Mouse (Mus musculus) limb, embryonic 15.5 days (tissue): ENCODE measurements around the gene Cyp2t4. TPM values are rescaled to one million over a fixed set of nuclear protein-coding genes. Genes with fewer than 3 reads are reported as not detected.

Experiments used
- ATAC-seq: fragments of 200-750 bp; cut with Nextera tagmentation; 2 replicates; pipeline ENCODE4 v1.8.0; 2017; ENCODE audit warnings: low read depth, moderate TSS enrichment; ENCODE audit not compliant: insufficient number of reproducible peaks, low FRiP score, low TSS enrichment
- H3K27ac ChIP-seq: fragments of 300-500 bp; sonication (generic); 2 replicates; pipeline ENCODE4 v1.5.1; 2015; ENCODE audit warnings: moderate library complexity, mild to moderate bottlenecking, inconsistent platforms
- H3K27me3 ChIP-seq: fragments of 300-500 bp; sonication (generic); 2 replicates; pipeline ENCODE4 v1.6.1; 2015; ENCODE audit warnings: inconsistent platforms
- H3K36me3 ChIP-seq: fragments of 300-500 bp; sonication (generic); 2 replicates; pipeline ENCODE4 v1.6.1; 2015; ENCODE audit warnings: inconsistent platforms
- H3K4me1 ChIP-seq: fragments of 300-500 bp; sonication (generic); 2 replicates; pipeline ENCODE4 v1.6.1; 2015; ENCODE audit warnings: inconsistent platforms
- H3K4me2 ChIP-seq: fragments of 300-500 bp; sonication (generic); 2 replicates; pipeline ENCODE4 v1.6.1; 2015; ENCODE audit warnings: mild to moderate bottlenecking, inconsistent platforms
- H3K4me3 ChIP-seq: fragments of 300-500 bp; sonication (generic); 2 replicates; pipeline ENCODE4 v1.5.1; 2015; ENCODE audit warnings: mild to moderate bottlenecking, inconsistent platforms
- H3K9ac ChIP-seq: fragments of 300-500 bp; sonication (generic); 2 replicates; pipeline ENCODE4 v1.6.1; 2015; ENCODE audit warnings: inconsistent platforms
- H3K9me3 ChIP-seq: fragments of 300-500 bp; sonication (generic); 2 replicates; pipeline ENCODE4 v1.6.1; 2016; ENCODE audit warnings: inconsistent platforms
- WGBS: fragments of 180-500 bp; shearing (Covaris S2); methylation state at CpG from one replicate; pipeline ENCODE4 v1.1.7; 2015; 5-methylcytosine and 5-hydroxymethylcytosine counted together
- polyA plus RNA-seq: library from polyadenylated mRNA; unstranded; fragments of >200 nt; fragmentation: Nextera tagmentation; extraction: Ambion mirVana; gene quantifications from 2 replicates; pipeline ENCODE4 v1.2.1, GENCODE M21; 2015

The Cyp2t4 gene
- 0.09 TPM in 1 of 2 replicates, not detected in the other for polyA plus RNA-seq

DNA sequence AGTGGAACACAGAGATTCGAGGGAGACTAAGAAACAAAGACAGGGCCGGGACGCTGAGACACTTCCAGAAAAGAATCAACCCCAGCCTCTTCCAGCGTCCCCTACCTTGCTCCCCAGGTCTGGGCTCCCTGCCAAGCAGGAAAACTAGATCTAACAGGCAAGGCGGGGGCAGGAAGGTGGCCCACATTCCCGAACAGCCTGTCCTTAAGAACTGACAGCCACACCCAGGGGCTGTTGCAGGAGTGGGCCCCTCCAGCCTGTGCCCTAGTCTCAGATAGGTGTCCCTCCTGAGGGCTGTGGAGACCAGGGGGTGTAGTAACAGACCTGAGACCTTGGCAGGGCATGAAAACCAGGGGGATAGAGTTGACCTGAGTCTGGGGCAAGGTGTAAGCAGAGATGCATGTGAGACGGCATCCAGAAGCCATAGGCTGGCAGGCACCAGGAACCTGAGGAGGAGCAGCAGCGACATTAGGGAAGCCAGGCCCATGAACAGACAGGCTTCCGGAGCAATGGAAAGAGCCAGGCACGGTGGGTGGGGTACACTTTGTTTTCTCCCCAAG lies at the start of gene Cyp2t4:
Cyp2t4 (plus strand) TSS at position 510 of the 560 bp plus-strand sequence.
- no peaks in the 10 kb centered on the region for H3K27me3 ChIP-seq
- H3K4me1 ChIP-seq: peaks cover 15% of the 10 kb centered on the region; the same call in 1 of the 2 replicates
- H3K36me3 ChIP-seq: peaks cover 19% of the 10 kb centered on the region
- H3K9me3 ChIP-seq: no peaks in the 10 kb centered on the region
- no peak within 1 kb of the TSS for H3K4me3 ChIP-seq
- H3K27ac ChIP-seq: peak within 1 kb of the TSS; percentile 68
- ATAC-seq: no peak; the same call in 1 of the 2 replicates
- H3K9ac ChIP-seq: no peak within 1 kb of the TSS
- 34% methylated on average over 10 of the region's 10 CpGs for WGBS
- H3K4me2 ChIP-seq: no peak within 1 kb of the TSS

DNA sequence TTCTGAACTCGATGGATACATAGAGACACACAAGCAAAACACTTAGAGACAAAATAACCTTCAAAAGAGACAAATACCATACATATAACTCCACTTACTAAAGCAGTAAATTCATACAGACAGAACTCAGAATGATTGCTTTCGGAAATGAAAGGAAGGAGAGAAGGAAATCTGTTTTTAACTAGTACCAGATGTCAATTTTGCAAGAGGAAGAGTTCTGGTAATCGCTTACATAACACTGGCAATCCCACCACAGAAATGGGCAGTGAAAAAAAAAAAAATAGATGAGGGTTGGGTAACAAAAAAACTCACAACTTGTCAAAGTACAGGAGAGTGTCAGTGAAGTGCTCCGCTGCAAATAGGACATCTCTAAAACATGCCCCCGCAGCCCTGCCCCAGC lies 48.6 kb upstream of the Cyp2t4 start:
- Histone ChIP-seq H3K36me3 (no peaks in the 10 kb centered on the region), H3K27me3 (no peaks in the 10 kb centered on the region), H3K4me3 (no peak overlapping the region), H3K4me2 (0 out of 2 replicates have a peak overlapping the region, but pooled peaks have one; percentile 10), H3K9me3 (no peaks in the 10 kb centered on the region), H3K4me1 (peaks cover 2% of the 10 kb centered on the region; the same call in 1 of the 2 replicates), H3K27ac (peak overlapping the region; percentile 47), H3K9ac (no peak overlapping the region)
- 0 out of 2 replicates have a peak, but pooled peaks have one; percentile 44 for ATAC-seq
- WGBS: 35% methylated on average over 5 of the region's 5 CpGs

DNA sequence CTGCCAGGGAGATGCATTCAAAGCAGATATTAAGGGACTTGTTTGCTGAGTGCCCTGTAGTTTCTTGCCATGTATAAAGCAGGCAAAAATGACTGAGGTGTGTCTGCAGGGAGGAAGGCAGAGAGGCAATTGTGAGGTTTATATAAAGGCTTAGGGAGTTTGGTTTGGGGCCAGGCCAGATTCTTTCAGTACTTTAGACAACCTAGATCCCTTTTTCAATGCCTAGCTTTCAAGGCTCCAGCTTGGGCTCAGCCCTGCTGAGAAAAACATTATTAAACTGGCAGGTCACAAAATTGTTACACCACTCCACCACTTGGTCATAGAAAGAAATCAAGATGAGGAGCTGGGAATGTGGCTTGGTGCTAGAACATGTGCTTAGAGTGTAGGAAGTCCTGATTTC lies 43.2 kb upstream of the Cyp2t4 start:
- no peak overlapping the region for H3K27ac ChIP-seq
- H3K27me3 ChIP-seq: no peaks in the 10 kb centered on the region
- no peak for ATAC-seq
- H3K4me1 ChIP-seq: no peaks in the 10 kb centered on the region; the same call in 1 of the 2 replicates
- H3K36me3 ChIP-seq: no peaks in the 10 kb centered on the region
- no peaks in the 10 kb centered on the region for H3K9me3 ChIP-seq
- no peak overlapping the region for H3K4me2 ChIP-seq
- H3K9ac ChIP-seq: no peak overlapping the region
- no peak overlapping the region for H3K4me3 ChIP-seq

DNA sequence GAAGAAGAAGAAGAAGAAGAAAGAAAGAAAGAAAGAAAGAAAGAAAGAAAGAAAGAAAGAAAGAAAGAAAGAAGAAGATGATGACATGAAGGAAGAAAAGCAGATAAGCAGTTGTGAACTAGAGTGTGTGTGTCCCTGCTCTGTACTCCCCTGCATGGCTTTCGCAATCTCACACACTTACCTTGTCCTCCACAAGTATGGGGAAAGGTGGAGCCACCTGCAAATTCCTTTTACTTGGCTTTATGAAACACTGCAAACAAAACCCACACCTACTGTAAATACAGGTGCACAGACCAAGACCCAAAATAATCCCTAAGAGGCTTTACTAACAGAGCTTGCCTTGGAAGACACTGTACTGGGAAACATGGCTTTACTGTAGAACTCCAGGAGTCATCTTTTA lies 42.5 kb upstream of the Cyp2t4 start:
- no peak overlapping the region for H3K9ac ChIP-seq
- H3K27me3 ChIP-seq: no peaks in the 10 kb centered on the region
- WGBS: 92% methylated on average over 1 of the region's 1 CpGs
- ATAC-seq: no peak
- no peaks in the 10 kb centered on the region for H3K9me3 ChIP-seq
- H3K4me1 ChIP-seq: no peaks in the 10 kb centered on the region
- no peak overlapping the region for H3K4me2 ChIP-seq
- no peak overlapping the region for H3K27ac ChIP-seq
- no peaks in the 10 kb centered on the region for H3K36me3 ChIP-seq
- no peak overlapping the region for H3K4me3 ChIP-seq

DNA sequence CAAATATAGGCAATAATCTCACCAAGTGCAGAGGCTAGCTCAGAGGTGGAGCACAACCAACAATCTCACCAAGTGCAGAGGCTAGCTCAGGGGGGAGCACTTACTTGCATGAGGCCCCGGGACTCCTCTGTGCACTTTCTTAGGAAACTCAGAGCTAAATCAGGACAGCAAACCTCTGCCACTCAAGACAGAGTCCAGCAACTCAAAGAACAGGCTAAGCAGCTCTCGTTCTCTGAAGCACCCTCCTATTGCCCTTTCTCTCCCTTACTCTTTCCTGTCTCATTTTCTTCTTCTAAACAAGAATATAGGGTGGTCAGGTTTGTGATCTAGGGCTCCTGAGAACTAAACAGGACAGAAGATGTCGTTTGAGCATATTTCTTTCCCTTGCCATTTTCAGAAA lies 41.5 kb upstream of the Cyp2t4 start:
- no peak overlapping the region for H3K4me2 ChIP-seq
- H3K4me3 ChIP-seq: no peak overlapping the region
- no peak for ATAC-seq
- no peaks in the 10 kb centered on the region for H3K36me3 ChIP-seq
- H3K4me1 ChIP-seq: no peaks in the 10 kb centered on the region
- no peak overlapping the region for H3K9ac ChIP-seq
- no peaks in the 10 kb centered on the region for H3K9me3 ChIP-seq
- no peak overlapping the region for H3K27ac ChIP-seq
- H3K27me3 ChIP-seq: no peaks in the 10 kb centered on the region
- 73% methylated on average over 3 of the region's 3 CpGs for WGBS

DNA sequence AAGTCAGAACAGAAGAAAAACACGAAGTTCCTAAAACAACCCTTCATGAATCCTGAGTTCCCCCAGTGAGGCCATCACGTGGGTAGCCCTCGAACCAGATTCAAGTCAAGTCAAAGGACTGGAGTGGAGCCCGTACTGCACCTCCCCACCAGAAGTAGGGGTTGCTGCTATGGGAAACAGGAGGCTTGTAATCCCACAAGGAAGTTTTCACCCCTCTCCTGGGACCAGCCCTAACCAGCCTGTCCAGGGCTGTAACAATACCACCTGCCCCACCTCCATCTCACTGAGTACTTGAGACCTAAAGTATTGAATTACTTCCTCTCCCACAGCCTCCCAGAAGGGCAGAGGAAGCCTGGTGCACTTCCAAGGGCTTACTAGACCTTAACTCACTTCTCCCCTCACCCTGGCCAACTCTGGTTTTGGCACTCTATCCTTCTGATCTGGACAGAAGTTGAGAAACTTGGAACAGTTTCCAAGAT lies 35.4 kb upstream of the Cyp2t4 start:
- Histone ChIP-seq H3K27me3 (no peaks in the 10 kb centered on the region), H3K36me3 (no peaks in the 10 kb centered on the region), H3K9ac (no peak overlapping the region), H3K9me3 (no peaks in the 10 kb centered on the region), H3K27ac (peak overlapping the region; percentile 47; the same call in 1 of the 2 replicates), H3K4me3 (no peak overlapping the region), H3K4me2 (no peak overlapping the region), H3K4me1 (peaks cover 11% of the 10 kb centered on the region; the same call in 1 of the 2 replicates)
- WGBS: 40% methylated on average over 4 of the region's 4 CpGs
- peak; percentile 85 for ATAC-seq

DNA sequence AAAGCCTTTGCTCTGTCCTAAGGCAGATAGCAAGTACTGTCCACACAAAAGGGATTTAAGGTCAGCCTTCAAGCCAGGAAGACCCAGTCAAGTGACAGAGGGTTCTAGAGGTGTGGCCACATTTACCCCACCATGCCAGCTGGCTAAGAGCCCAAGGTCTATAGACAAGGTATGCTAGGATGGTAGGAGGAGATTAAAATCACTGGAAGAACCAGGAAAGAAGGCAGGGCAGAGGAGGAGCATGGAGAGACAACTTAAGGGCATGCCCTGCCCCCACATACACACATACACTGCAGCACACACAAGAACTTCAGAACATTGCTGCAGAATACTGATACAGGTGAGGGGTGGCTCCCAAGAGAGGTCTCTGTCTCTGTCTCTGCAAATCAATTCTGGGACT lies 33.8 kb upstream of the Cyp2t4 start, which contains the start of gene Cyp2f2:
Cyp2f2 (plus strand) TSS at position 234 of the 400 bp plus-strand sequence.
- Histone ChIP-seq H3K9me3 (no peaks in the 10 kb centered on the region), H3K27me3 (no peaks in the 10 kb centered on the region), H3K9ac (no peak within 1 kb of the TSS), H3K4me1 (peaks cover 11% of the 10 kb centered on the region; the same call in 1 of the 2 replicates), H3K27ac (0 out of 2 replicates have a peak within 1 kb of the TSS, but pooled peaks have one; percentile 5), H3K4me3 (no peak within 1 kb of the TSS), H3K36me3 (no peaks in the 10 kb centered on the region), H3K4me2 (no peak within 1 kb of the TSS)
- ATAC-seq: no peak

DNA sequence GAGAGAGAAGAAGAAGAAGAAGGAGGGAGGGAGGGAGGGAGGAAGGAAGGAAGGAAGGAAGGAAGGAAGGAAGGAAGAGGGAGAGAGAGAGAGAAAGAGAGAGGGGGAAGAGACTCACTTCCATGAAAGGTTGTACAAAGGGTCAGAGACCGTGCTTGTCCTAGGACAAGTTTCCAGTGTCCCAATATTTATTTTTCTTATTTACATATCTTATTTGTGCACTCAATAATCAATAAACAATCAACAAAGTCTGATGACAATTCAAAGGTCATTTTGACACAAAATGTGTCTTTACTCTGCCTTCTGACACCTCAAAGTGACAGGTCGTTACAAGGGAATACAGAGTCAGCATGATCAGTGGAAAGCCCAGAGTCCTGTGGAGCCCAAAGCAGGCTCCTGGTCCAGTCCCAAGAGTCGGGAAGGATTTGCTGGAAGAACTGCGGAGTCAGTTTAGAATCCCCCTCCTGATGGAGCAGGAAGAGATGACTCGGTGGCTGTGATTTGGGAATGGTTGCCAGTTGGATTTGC lies 29.1 kb upstream of the Cyp2t4 start:
- Histone ChIP-seq H3K27ac (no peak overlapping the region), H3K9ac (no peak overlapping the region), H3K4me2 (no peak overlapping the region), H3K27me3 (no peaks in the 10 kb centered on the region), H3K9me3 (no peaks in the 10 kb centered on the region), H3K4me3 (no peak overlapping the region), H3K36me3 (no peaks in the 10 kb centered on the region), H3K4me1 (no peaks in the 10 kb centered on the region)
- no peak for ATAC-seq
- WGBS: 74% methylated on average over 5 of the region's 5 CpGs

DNA sequence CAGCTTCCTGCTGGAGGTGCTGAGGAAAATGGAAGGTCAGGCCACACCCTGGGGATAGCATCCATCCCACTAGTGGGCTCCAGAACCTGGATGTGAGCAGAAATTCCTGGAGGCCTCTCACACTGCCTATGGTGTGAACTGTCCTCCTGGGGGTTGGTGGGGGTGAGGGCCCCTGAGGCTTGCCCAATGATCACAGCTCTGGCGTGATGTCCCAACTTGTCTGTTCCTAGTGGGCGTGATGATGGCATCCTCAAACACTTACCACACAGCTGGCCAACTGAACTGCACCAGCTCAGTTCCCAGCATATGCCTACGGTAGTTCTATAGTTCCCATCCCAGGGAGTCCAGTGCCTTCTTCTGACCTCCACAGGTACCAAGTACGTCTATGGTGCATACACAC lies 28.5 kb upstream of the Cyp2t4 start:
- H3K4me2 ChIP-seq: no peak overlapping the region
- no peak overlapping the region for H3K27ac ChIP-seq
- H3K4me1 ChIP-seq: no peaks in the 10 kb centered on the region
- H3K27me3 ChIP-seq: no peaks in the 10 kb centered on the region
- H3K9ac ChIP-seq: no peak overlapping the region
- no peak for ATAC-seq
- 81% methylated on average over 4 of the region's 4 CpGs for WGBS
- no peaks in the 10 kb centered on the region for H3K9me3 ChIP-seq
- H3K36me3 ChIP-seq: no peaks in the 10 kb centered on the region
- H3K4me3 ChIP-seq: no peak overlapping the region

DNA sequence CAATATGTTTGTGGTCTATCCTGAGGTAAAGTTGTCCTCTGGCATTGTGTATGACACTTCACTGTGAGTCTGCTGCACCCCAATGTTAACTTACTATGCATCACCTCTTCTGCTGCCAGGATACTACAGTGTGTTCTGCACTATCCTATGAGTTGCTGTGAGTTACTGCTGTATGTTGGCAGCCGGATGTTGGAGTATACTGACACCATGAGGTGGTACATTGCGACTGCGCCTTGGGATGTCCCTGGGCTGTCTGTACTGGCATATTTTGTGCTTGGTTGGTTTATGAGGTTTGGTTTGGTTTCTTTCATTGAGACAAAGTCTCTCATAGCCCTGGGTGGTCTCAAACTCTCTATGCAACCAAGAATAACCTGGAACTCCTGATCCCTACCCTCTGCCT lies 25.4 kb upstream of the Cyp2t4 start:
- no peaks in the 10 kb centered on the region for H3K9me3 ChIP-seq
- H3K4me1 ChIP-seq: 0 out of 2 replicates have a peak, but pooled peaks cover 2% of the 10 kb centered on the region
- no peak overlapping the region for H3K9ac ChIP-seq
- WGBS: 41% methylated on average over 3 of the region's 3 CpGs
- H3K4me3 ChIP-seq: no peak overlapping the region
- peak; percentile 45; the same call in 1 of the 2 replicates for ATAC-seq
- no peak overlapping the region for H3K27ac ChIP-seq
- no peaks in the 10 kb centered on the region for H3K27me3 ChIP-seq
- no peaks in the 10 kb centered on the region for H3K36me3 ChIP-seq
- H3K4me2 ChIP-seq: no peak overlapping the region

DNA sequence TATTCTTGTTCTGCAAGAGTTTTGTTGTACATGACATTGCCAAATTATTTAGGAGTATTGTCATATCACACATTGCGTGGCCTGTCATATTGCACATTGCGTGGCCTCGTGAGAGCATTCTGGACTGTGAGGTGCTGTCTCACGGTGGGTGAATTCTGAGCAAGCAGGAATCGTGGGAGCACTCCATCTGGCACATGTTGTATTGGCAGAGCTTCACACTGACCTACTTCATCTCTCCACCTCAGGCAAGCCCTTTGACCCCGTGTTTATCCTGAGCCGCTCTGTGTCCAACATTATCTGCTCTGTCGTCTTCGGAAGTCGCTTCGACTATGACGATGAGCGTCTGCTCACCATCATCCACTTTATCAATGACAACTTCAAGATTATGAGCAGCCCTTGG lies 24.6 kb upstream of the Cyp2t4 start:
- WGBS: 92% methylated on average over 13 of the region's 13 CpGs
- Histone ChIP-seq H3K4me2 (no peak overlapping the region), H3K27me3 (no peaks in the 10 kb centered on the region), H3K4me3 (no peak overlapping the region), H3K4me1 (0 out of 2 replicates have a peak, but pooled peaks cover 2% of the 10 kb centered on the region), H3K9ac (no peak overlapping the region), H3K9me3 (no peaks in the 10 kb centered on the region), H3K27ac (no peak overlapping the region), H3K36me3 (no peaks in the 10 kb centered on the region)
- ATAC-seq: no peak

DNA sequence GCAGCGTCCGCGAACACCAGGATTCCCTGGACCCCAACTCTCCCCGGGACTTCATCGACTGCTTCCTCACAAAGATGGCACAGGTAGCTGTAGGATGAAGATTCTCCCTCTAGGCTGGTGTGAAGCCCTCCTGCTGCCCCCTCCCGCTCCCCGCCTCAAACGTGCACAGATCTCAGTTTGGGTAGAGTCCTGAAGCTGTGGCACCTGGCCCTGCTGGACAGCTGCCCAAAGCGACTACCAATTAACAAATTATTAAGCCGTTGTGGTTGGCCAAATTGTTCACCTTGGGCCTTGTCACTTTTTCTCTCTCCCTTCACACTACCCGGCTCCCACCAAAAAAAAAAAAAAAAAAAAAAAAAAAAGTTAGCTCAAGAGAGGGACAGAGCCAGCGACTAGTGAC lies 23.7 kb upstream of the Cyp2t4 start:
- ATAC-seq: no peak
- no peak overlapping the region for H3K27ac ChIP-seq
- H3K9ac ChIP-seq: no peak overlapping the region
- 0 out of 2 replicates have a peak, but pooled peaks cover 2% of the 10 kb centered on the region for H3K4me1 ChIP-seq
- H3K36me3 ChIP-seq: no peaks in the 10 kb centered on the region
- no peaks in the 10 kb centered on the region for H3K9me3 ChIP-seq
- H3K4me2 ChIP-seq: no peak overlapping the region
- no peaks in the 10 kb centered on the region for H3K27me3 ChIP-seq
- no peak overlapping the region for H3K4me3 ChIP-seq
- 78% methylated on average over 12 of the region's 12 CpGs for WGBS
